Comparison of ENCODE assay signal across 16 mouse cellular contexts in the genomic region with DNA sequence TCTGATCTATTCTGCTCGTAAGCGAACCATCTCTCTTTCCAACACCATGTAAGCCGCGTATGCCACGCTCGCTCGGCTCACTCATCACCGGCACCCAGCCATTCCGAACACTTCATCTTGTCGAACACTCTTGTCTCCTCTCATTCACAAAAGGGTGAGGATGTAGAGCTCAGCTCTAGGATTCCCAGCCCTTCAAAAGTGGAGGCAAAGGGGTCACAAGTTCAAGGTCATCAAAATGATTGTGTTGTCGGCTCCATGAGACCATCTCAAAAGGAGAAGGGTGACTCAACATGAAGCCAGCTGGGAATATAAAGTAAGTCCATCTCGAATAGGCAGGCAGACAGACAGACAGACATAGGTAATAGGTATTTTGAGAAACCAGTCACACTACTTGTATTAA. TPM values are rescaled to one million over a fixed set of nuclear protein-coding genes. Genes with fewer than 3 reads are reported as not detected.
DNase-seq lines count a peak whose midpoint lies in the region; ATAC-seq and TF ChIP-seq lines count a peak whose summit lies in the region.
"Had no signal": no experiment of that assay in that cellular context is flagged by ENCODE, and none has a peak within 500 bp of the region (broad histone marks: within the 10 kb centered on the region; RNA-seq: fewer than 3 reads in every experiment).

No protein-coding gene starts in this region.

- no peaks in the 10 kb centered on the region for H3K9me3 ChIP-seq in heart, embryonic 14.5 days (ENCODE audit: control insufficient read depth, low read length)
- no peaks in the 10 kb centered on the region for H3K9me3 ChIP-seq in E14TG2a.4 (ENCODE audit: low read length)
- H3K9me3 ChIP-seq: G1E; limb, embryonic 12.5 days had no signal

- peak overlapping the region; percentile 44 for H3K4me2 ChIP-seq in heart, embryonic 14.5 days (ENCODE audit: low read length)
- H3K4me2 ChIP-seq: limb, embryonic 12.5 days had no signal

- no peak for DNase-seq in heart, postnatal 36 days
- DNase-seq in layer of hippocampus, adult 2 months (ENCODE audit: low spot score in 2 of 2): no peak
- DNase-seq in layer of hippocampus, postnatal 36 days: no peak
- DNase-seq in R1 (ENCODE audit: low read depth, low spot score) (peak; percentile 85), adipocyte (ENCODE audit: low spot score) (no peak)
- no peak for DNase-seq in c-Kit-positive CD71-positive TER-119-positive erythroid progenitor cells, embryonic 14.5 days (ENCODE audit: low spot score)
- DNase-seq: cerebellum, adult 18-20 months; embryo, embryonic 11 days; layer of hippocampus, adult 9-11 months; liver, postnatal 0 days; lung, postnatal 10 days; retina, postnatal 1 day had no signal

- intact Hi-C loops in heart, postnatal 36 days (cut with DNase I): no loop called here

- 0 out of 2 replicates have a peak, but pooled peaks have one; percentile 18 for ATAC-seq in heart, embryonic 14.5 days (ENCODE audit: insufficient number of reproducible peaks, insufficient read depth, low FRiP score, low read depth)
- ATAC-seq: liver, postnatal 0 days had no signal

- H3K27ac ChIP-seq in heart, embryonic 14.5 days (replicated peaks in 1 of 2; ENCODE audit: control insufficient read depth in 1 of 2, insufficient read depth in 1 of 2, low read depth in 2 of 2, low read length in 2 of 2): peak overlapping the region; percentile 73 to 82
- H3K27ac ChIP-seq in layer of hippocampus, adult 2 months: 0 out of 2 replicates have a peak overlapping the region, but pooled peaks have one; percentile 0
- H3K27ac ChIP-seq: limb, embryonic 12.5 days had no signal

- 31% methylated on average over 12 of the region's 12 CpGs for WGBS in heart, embryonic 14.5 days

- peak overlapping the region; percentile 38; the same call in 1 of the 2 replicates for H3K9ac ChIP-seq in heart, embryonic 14.5 days (ENCODE audit: low read length)
- H3K9ac ChIP-seq: limb, embryonic 12.5 days; liver, postnatal 0 days had no signal

- H3K36me3 ChIP-seq in heart, embryonic 14.5 days (ENCODE audit: control insufficient read depth, insufficient read depth, low read length): peaks cover 16% of the 10 kb centered on the region; the same call in 1 of the 2 replicates
- H3K36me3 ChIP-seq in E14TG2a.4 (ENCODE audit: insufficient read depth, low read length): peaks cover 15% of the 10 kb centered on the region; the same call in 1 of the 2 replicates

- H3K27me3 ChIP-seq in heart, embryonic 14.5 days (ENCODE audit: control insufficient read depth, insufficient read depth, low read length): no peaks in the 10 kb centered on the region
- H3K27me3 ChIP-seq in E14TG2a.4 (ENCODE audit: insufficient read depth, low read length): 0 out of 2 replicates have a peak, but pooled peaks cover 4% of the 10 kb centered on the region
- H3K27me3 ChIP-seq: limb, embryonic 12.5 days had no signal

- no peak for TF ChIP-seq CTCF in layer of hippocampus, adult 2 months (conservative IDR thresholded peaks at IDR 0.05)
- no peak for TF ChIP-seq CTCF in E14TG2a.4 (conservative IDR thresholded peaks at IDR 0.05; ENCODE audit: low read length)

- no peak overlapping the region for H3K4me3 ChIP-seq in heart, embryonic 14.5 days (ENCODE audit: control insufficient read depth in 1 of 2, insufficient read depth in 1 of 2, low read depth in 1 of 2, low read length in 2 of 2)
- no peak overlapping the region for H3K4me3 ChIP-seq in layer of hippocampus, adult 2 months
- H3K4me3 ChIP-seq in E14TG2a.4 (replicated peaks; ENCODE audit: low read length): peak overlapping the region; percentile 70
- H3K4me3 ChIP-seq: limb, embryonic 12.5 days had no signal

- H3K4me1 ChIP-seq in heart, embryonic 14.5 days (ENCODE audit: control insufficient read depth in 2 of 2, insufficient read depth in 2 of 2, low read length in 2 of 2): peaks cover 55 to 82% of the 10 kb centered on the region in 2 experiments
- H3K4me1 ChIP-seq in E14TG2a.4 (replicated peaks; ENCODE audit: low read depth, low read length): peaks cover 97% of the 10 kb centered on the region

RNA-seq across cellular contexts. Expression of a gene that starts 19.3 kb away (rescaled TPM):
- 28.1 and 31.0 TPM in 2 replicates for polyA plus RNA-seq in heart, embryonic 14.5 days (2014; fragmentation: Nextera tagmentation; extraction: Ambion mirVana)
- 10 to 100 TPM; 55.4 to 62.3 TPM for total RNA-seq in heart, postnatal 36 days (2021)
- 100 to 1,000 TPM; 142 to 143 TPM for total RNA-seq in layer of hippocampus, adult 2 months (2021)
- total RNA-seq in layer of hippocampus, postnatal 36 days (2021): 100 to 1,000 TPM; 146 to 156 TPM
